16 mouse cellular contexts compared by ENCODE assay signal in genomic region chr5:115758431-115759180, GRCm38 (mm10). TPM values are rescaled to one million over a fixed set of nuclear protein-coding genes. Genes with fewer than 3 reads are reported as not detected.
A peak's percentile ranks its signal among the peaks of the same experiment; 100 is the strongest.
DNase-seq lines count a peak whose midpoint lies in the region; ATAC-seq and TF ChIP-seq lines count a peak whose summit lies in the region.
"Had no signal": no experiment of that assay in that cellular context is flagged by ENCODE, and none has a peak within 500 bp of the region (broad histone marks: within the 10 kb centered on the region; RNA-seq: fewer than 3 reads in every experiment).

No protein-coding gene starts in this region.

- no peak overlapping the region for H3K4me3 ChIP-seq in midbrain, embryonic 14.5 days (replicated peaks; ENCODE audit: low read depth, low read length)
- H3K4me3 ChIP-seq in midbrain, embryonic 10.5 days: no peak overlapping the region
- no peak overlapping the region for H3K4me3 ChIP-seq in kidney, adult 2 months (ENCODE audit: insufficient read depth, low read depth, low read length)
- H3K4me3 ChIP-seq in limb, embryonic 11.5 days (ENCODE audit: low read depth, low read length): no peak overlapping the region
- H3K4me3 ChIP-seq: forebrain, embryonic 10.5 days; heart, embryonic 10.5 days; neural tube, embryonic 12.5 days had no signal

- ATAC-seq in midbrain, embryonic 14.5 days (ENCODE audit: low FRiP score, low TSS enrichment): no peak
- no peak for ATAC-seq in limb, embryonic 11.5 days (ENCODE audit: insufficient number of reproducible peaks, low FRiP score, low TSS enrichment, low read depth)
- ATAC-seq: intestine, embryonic 16.5 days had no signal

- no peak for TF ChIP-seq POLR2A in kidney, adult 2 months (IDR thresholded peaks at IDR 0.05; ENCODE audit: low read depth, low read length)

- H3K4me1 ChIP-seq in midbrain, embryonic 14.5 days (ENCODE audit: control insufficient read depth, insufficient read depth, low read length): no peaks in the 10 kb centered on the region
- H3K4me1 ChIP-seq in midbrain, embryonic 10.5 days: peaks cover 3% of the 10 kb centered on the region; the same call in 1 of the 2 replicates
- no peaks in the 10 kb centered on the region; the same call in 1 of the 2 replicates for H3K4me1 ChIP-seq in kidney, adult 2 months (ENCODE audit: control insufficient read depth, insufficient read depth, low read length)
- H3K4me1 ChIP-seq in limb, embryonic 11.5 days (ENCODE audit: control insufficient read depth, insufficient read depth, low read length): no peaks in the 10 kb centered on the region
- H3K4me1 ChIP-seq: neural tube, embryonic 12.5 days had no signal

- no peak overlapping the region for H3K27ac ChIP-seq in midbrain, embryonic 14.5 days (replicated peaks; ENCODE audit: low read depth, low read length)
- no peak overlapping the region for H3K27ac ChIP-seq in midbrain, embryonic 10.5 days (replicated peaks)
- peak overlapping the region; percentile 55 for H3K27ac ChIP-seq in kidney, adult 2 months (ENCODE audit: insufficient read depth, low read depth, low read length)
- H3K27ac ChIP-seq in limb, embryonic 11.5 days (replicated peaks; ENCODE audit: low read depth, low read length): no peak overlapping the region
- H3K27ac ChIP-seq: forebrain, embryonic 10.5 days; heart, embryonic 10.5 days; neural tube, embryonic 12.5 days had no signal

- no peak for TF ChIP-seq CTCF in kidney, adult 2 months (conservative IDR thresholded peaks at IDR 0.05; ENCODE audit: insufficient read depth, insufficient read length, low read depth, low read length)

- no peaks in the 10 kb centered on the region for H3K36me3 ChIP-seq in midbrain, embryonic 14.5 days (ENCODE audit: control insufficient read depth, insufficient read depth, low read length)
- no peaks in the 10 kb centered on the region for H3K36me3 ChIP-seq in midbrain, embryonic 10.5 days
- no peaks in the 10 kb centered on the region for H3K36me3 ChIP-seq in kidney, adult 2 months (ENCODE audit: control insufficient read depth, insufficient read depth, low read length)
- no peaks in the 10 kb centered on the region for H3K36me3 ChIP-seq in limb, embryonic 11.5 days (ENCODE audit: control insufficient read depth, insufficient read depth, low read length)
- H3K36me3 ChIP-seq: forebrain, embryonic 10.5 days; heart, embryonic 10.5 days; neural tube, embryonic 12.5 days had no signal

- no peaks in the 10 kb centered on the region for H3K27me3 ChIP-seq in midbrain, embryonic 14.5 days (ENCODE audit: control insufficient read depth, insufficient read depth, low read length)
- no peaks in the 10 kb centered on the region for H3K27me3 ChIP-seq in midbrain, embryonic 10.5 days (ENCODE audit: low read depth, poor library complexity, severe bottlenecking)
- H3K27me3 ChIP-seq in kidney, adult 2 months (replicated peaks; ENCODE audit: control insufficient read depth, insufficient read depth, low read length): no peaks in the 10 kb centered on the region
- H3K27me3 ChIP-seq in limb, embryonic 11.5 days (ENCODE audit: control insufficient read depth, insufficient read depth, low read length): no peaks in the 10 kb centered on the region
- H3K27me3 ChIP-seq: neural tube, embryonic 12.5 days had no signal

- 51% methylated on average over 10 of the region's 10 CpGs for WGBS in midbrain, embryonic 14.5 days
- 68% methylated on average over 10 of the region's 10 CpGs for WGBS in midbrain, embryonic 10.5 days
- 37% methylated on average over 10 of the region's 10 CpGs for WGBS in kidney, adult 2 months
- 51% methylated on average over 10 of the region's 10 CpGs for WGBS in limb, embryonic 11.5 days

- H3K4me2 ChIP-seq in midbrain, embryonic 14.5 days (ENCODE audit: low read length): no peak overlapping the region
- no peak overlapping the region for H3K4me2 ChIP-seq in limb, embryonic 11.5 days (ENCODE audit: low read depth, severe bottlenecking)
- H3K4me2 ChIP-seq: midbrain, embryonic 11.5 days; neural tube, embryonic 12.5 days had no signal

- no peak overlapping the region for H3K9ac ChIP-seq in midbrain, embryonic 14.5 days (replicated peaks; ENCODE audit: low read length)
- no peak overlapping the region for H3K9ac ChIP-seq in limb, embryonic 11.5 days (ENCODE audit: low read length)
- H3K9ac ChIP-seq: neural tube, embryonic 12.5 days had no signal

- H3K9me3 ChIP-seq in midbrain, embryonic 14.5 days (ENCODE audit: control insufficient read depth, low read length): no peaks in the 10 kb centered on the region
- H3K9me3 ChIP-seq in midbrain, embryonic 10.5 days (replicated peaks): no peaks in the 10 kb centered on the region
- H3K9me3 ChIP-seq in limb, embryonic 11.5 days (ENCODE audit: control insufficient read depth, low read length): no peaks in the 10 kb centered on the region
- H3K9me3 ChIP-seq: forebrain, embryonic 10.5 days; heart, embryonic 10.5 days; neural tube, embryonic 12.5 days had no signal

- DNase-seq in midbrain, embryonic 14.5 days: peak; percentile 26
- DNase-seq in midbrain, embryonic 10.5 days (ENCODE audit: low spot score): no peak
- DNase-seq in embryo, embryonic 10 days (ENCODE audit: low spot score): peak; percentile 9
- DNase-seq in kidney, adult 2 months: peak; percentile 52
- DNase-seq in limb, embryonic 11.5 days (ENCODE audit: low spot score): peak; percentile 41
- no peak for DNase-seq in layer of hippocampus, postnatal 14 days (ENCODE audit: low spot score in 2 of 2)
- no peak for DNase-seq in adrenal gland, postnatal 14 days
- DNase-seq in layer of hippocampus, adult 9-10 months (ENCODE audit: low spot score): no peak
- DNase-seq: adrenal gland, postnatal 36 days; cerebellum, adult 11-12 months; heart, postnatal 4 days had no signal

RNA-seq across cellular contexts. Expression of gene Bicdl1, which starts 27.2 kb away (rescaled TPM):
- polyA plus RNA-seq in midbrain, embryonic 14.5 days (2014; fragmentation: Nextera tagmentation; extraction: Ambion mirVana): 39.0 and 42.2 TPM in 2 replicates
- polyA plus RNA-seq in midbrain, embryonic 10.5 days (2016; fragmentation: Nextera tagmentation; extraction: Ambion mirVana): 12.1 and 16.2 TPM in 2 replicates
- polyA plus RNA-seq in kidney, adult 2 months (2012; rRNA removed): 55.9 and 67.5 TPM in 2 replicates
- 6.9 TPM in 2 replicates for polyA plus RNA-seq in limb, embryonic 11.5 days (2014; fragmentation: Nextera tagmentation; extraction: Ambion mirVana)
- 10 to 100 TPM; 99.5 to 99.8 TPM for total RNA-seq in layer of hippocampus, postnatal 14 days (2021)
- 10.0 and 13.1 TPM in 2 replicates for total RNA-seq in adrenal gland, postnatal 14 days (2021)

Comparison
In these comparisons a context has a peak if more than half of its experiments do, and no peak if none do; other contexts are left out.
1. DNase-seq: peak in midbrain, embryonic 14.5 days (single experiment), embryo, embryonic 10 days (single experiment), kidney, adult 2 months (single experiment) and limb, embryonic 11.5 days (single experiment); none in midbrain, embryonic 10.5 days (single experiment), layer of hippocampus, postnatal 14 days (0 of 2), adrenal gland, postnatal 14 days (single experiment) and layer of hippocampus, adult 9-10 months (single experiment).